Mouse (Mus musculus) MEL (cell line): Measurements from ENCODE around the gene Adamts7. TPM values are rescaled to one million over a fixed set of nuclear protein-coding genes. Genes with fewer than 3 reads are reported as not detected.

ENCODE experiments used
- DNase-seq: peaks from one replicate; pipeline ENCODE4 v3.0.0; 2011; ENCODE audit warnings: low read depth, low spot score
- H3K27ac ChIP-seq: 2 replicates; pipeline ENCODE4 v1.5.1; 2012; ENCODE audit warnings: low read depth, mild to moderate bottlenecking, control low read depth, low read length, moderate library complexity; ENCODE audit not compliant: control insufficient read depth
- H3K27me3 ChIP-seq, 2 experiments: fragments of 150-350 bp in 1 of 2; sonication (generic) in 1 of 2; 2 replicates each; pipeline ENCODE4 v1.6.1; 2012; ENCODE audit warnings: low read length in 2 of 2, mild to moderate bottlenecking in 2 of 2, improper control_type of control experiment in 1 of 2, moderate library complexity in 1 of 2; ENCODE audit not compliant: insufficient read depth in 2 of 2, control insufficient read depth in 1 of 2
- H3K36me3 ChIP-seq, 2 experiments: 2 replicates each; pipeline ENCODE4 v1.6.1; 2012 to 2014; ENCODE audit warnings: low read length in 2 of 2, improper control_type of control experiment in 1 of 2, inconsistent platforms in 1 of 2, mild to moderate bottlenecking in 1 of 2; ENCODE audit not compliant: insufficient read depth in 2 of 2, control insufficient read depth in 1 of 2
- H3K4me1 ChIP-seq, 2 experiments: fragments of 150-350 bp in 1 of 2; sonication (generic) in 1 of 2; 2 replicates each; pipeline ENCODE4 v1.6.1; 2012; ENCODE audit warnings: low read length in 2 of 2, improper control_type of control experiment in 1 of 2, mild to moderate bottlenecking in 1 of 2; ENCODE audit not compliant: insufficient read depth in 2 of 2, control insufficient read depth in 1 of 2
- H3K4me3 ChIP-seq, 2 experiments: fragments of 150-350 bp in 1 of 2; sonication (generic) in 1 of 2; 2 replicates each; pipeline ENCODE4 v1.5.1; 2012; ENCODE audit warnings: low read depth in 2 of 2, low read length in 2 of 2, mild to moderate bottlenecking in 2 of 2, moderate library complexity in 2 of 2, control low read depth in 1 of 2, improper control_type of control experiment in 1 of 2; ENCODE audit not compliant: control insufficient read depth in 1 of 2, insufficient read depth in 1 of 2
- H3K79me2 ChIP-seq: 2 replicates; pipeline ENCODE4 v1.6.1; 2012; ENCODE audit warnings: mild to moderate bottlenecking, low read length, moderate library complexity; ENCODE audit not compliant: control insufficient read depth, poor library complexity, insufficient read depth
- H3K9ac ChIP-seq: 2 replicates; pipeline ENCODE4 v1.6.1; 2012; ENCODE audit warnings: low read depth, mild to moderate bottlenecking, control low read depth, low read length, moderate library complexity; ENCODE audit not compliant: control insufficient read depth, poor library complexity, severe bottlenecking
- H3K9me3 ChIP-seq: fragments of 150-350 bp; sonication (generic); replicated peaks from 2 replicates; pipeline ENCODE4 v1.6.1; 2012; ENCODE audit warnings: mild to moderate bottlenecking, low read length, improper control_type of control experiment, moderate library complexity; ENCODE audit not compliant: insufficient read depth
- BHLHE40 ChIP-seq: IDR thresholded peaks from 2 replicates; pipeline ENCODE4 v1.6.1; 2012; ENCODE audit warnings: low read depth, mild to moderate bottlenecking, inconsistent platforms, low read length, improper control_type of control experiment, borderline replicate concordance
- CHD1 ChIP-seq: IDR thresholded peaks from 2 replicates; pipeline ENCODE4 v1.6.1; 2012; ENCODE audit warnings: low read depth, mild to moderate bottlenecking, inconsistent platforms, low read length, improper control_type of control experiment
- CHD2 ChIP-seq: IDR thresholded peaks from 2 replicates; pipeline ENCODE4 v1.6.1; 2011; ENCODE audit warnings: low read length, improper control_type of control experiment
- EP300 ChIP-seq, 2 experiments: IDR thresholded peaks; 2 replicates each; pipeline ENCODE4 v1.6.1; 2011; ENCODE audit warnings: improper control_type of control experiment in 2 of 2, low read length in 2 of 2, low read depth in 1 of 2, mild to moderate bottlenecking in 1 of 2
- ETS1 ChIP-seq: IDR thresholded peaks from 2 replicates; pipeline ENCODE4 v1.6.1; 2012; ENCODE audit warnings: low read depth, mild to moderate bottlenecking, inconsistent platforms, low read length, improper control_type of control experiment, moderate library complexity
- MAFK ChIP-seq: IDR thresholded peaks from 2 replicates; pipeline ENCODE4 v1.6.1; 2011; ENCODE audit warnings: low read depth, mild to moderate bottlenecking, low read length, improper control_type of control experiment, borderline replicate concordance
- MEF2A ChIP-seq: IDR thresholded peaks from 2 replicates; pipeline ENCODE4 v1.6.1; 2014; ENCODE audit warnings: low read depth, mild to moderate bottlenecking, inconsistent platforms, low read length, improper control_type of control experiment; ENCODE audit not compliant: poor library complexity, insufficient replicate concordance, severe bottlenecking; ENCODE audit errors: extremely low read depth
- MXI1 ChIP-seq: IDR thresholded peaks from 2 replicates; pipeline ENCODE4 v1.6.1; 2011; ENCODE audit warnings: mild to moderate bottlenecking, low read depth, low read length, improper control_type of control experiment
- MYC ChIP-seq: IDR thresholded peaks from 2 replicates; pipeline ENCODE4 v1.6.1; 2011; ENCODE audit warnings: low read depth, mild to moderate bottlenecking, low read length, improper control_type of control experiment, moderate library complexity
- NELFE ChIP-seq: IDR thresholded peaks from 2 replicates; pipeline ENCODE4 v1.6.1; 2011; ENCODE audit warnings: low read depth, low read length, improper control_type of control experiment
- POLR2A ChIP-seq, 2 experiments: IDR thresholded peaks; 2 replicates each; pipeline ENCODE4 v1.6.1; 2011 to 2012; ENCODE audit warnings: low read length in 2 of 2, mild to moderate bottlenecking in 2 of 2, control low read depth in 1 of 2, improper control_type of control experiment in 1 of 2, low read depth in 1 of 2, moderate library complexity in 1 of 2; ENCODE audit not compliant: control insufficient read depth in 1 of 2, insufficient read depth in 1 of 2, poor library complexity in 1 of 2
- SIN3A ChIP-seq: IDR thresholded peaks from 2 replicates; pipeline ENCODE4 v1.6.1; 2012; ENCODE audit warnings: low read length, improper control_type of control experiment, inconsistent platforms
- USF2 ChIP-seq, 2 experiments: IDR thresholded peaks; 2 replicates each; pipeline ENCODE4 v1.6.1; 2011 to 2012; ENCODE audit warnings: improper control_type of control experiment in 2 of 2, low read length in 2 of 2, borderline replicate concordance in 1 of 2, inconsistent platforms in 1 of 2, low read depth in 1 of 2, mild to moderate bottlenecking in 1 of 2; ENCODE audit not compliant: insufficient read depth in 1 of 2
- ZC3H11A ChIP-seq: IDR thresholded peaks from 2 replicates; pipeline ENCODE4 v1.6.1; 2012; ENCODE audit warnings: low read depth, mild to moderate bottlenecking, inconsistent platforms, low read length, improper control_type of control experiment
- ZMIZ1 ChIP-seq: IDR thresholded peaks from 2 replicates; pipeline ENCODE4 v1.6.1; 2012; ENCODE audit warnings: low read depth, mild to moderate bottlenecking, inconsistent platforms, low read length, improper control_type of control experiment, moderate library complexity
- ZNF384 ChIP-seq: IDR thresholded peaks from 2 replicates; pipeline ENCODE4 v1.6.1; 2012; ENCODE audit warnings: low read depth, mild to moderate bottlenecking, inconsistent platforms, low read length, improper control_type of control experiment
- polyA plus RNA-seq, 2 experiments: library from polyadenylated mRNA; stranded (reverse) in 1 of 2; unstranded in 1 of 2; fragments of >175 nt in 1 of 2; fragments of >200 nt in 1 of 2; gene quantifications; 2 replicates each; pipeline versions ENCODE4 v1.2.1 to v1.2.4; 2012; ENCODE audit warnings: low replicate concordance in 2 of 2, low read depth in 1 of 2; ENCODE audit not compliant: insufficient read length in 2 of 2, insufficient read depth in 1 of 2, missing spikeins in 1 of 2
- total RNA-seq: library from RNA; depleted of rRNA; stranded (reverse); fragments of 300-350 nt; gene quantifications from 2 replicates; pipeline ENCODE4 v1.2.3, GENCODE M21; 2012

Adamts7 gene
- total and polyA plus RNA-seq, 3 experiments, result 0.03 TPM; not detected in 2

DNA sequence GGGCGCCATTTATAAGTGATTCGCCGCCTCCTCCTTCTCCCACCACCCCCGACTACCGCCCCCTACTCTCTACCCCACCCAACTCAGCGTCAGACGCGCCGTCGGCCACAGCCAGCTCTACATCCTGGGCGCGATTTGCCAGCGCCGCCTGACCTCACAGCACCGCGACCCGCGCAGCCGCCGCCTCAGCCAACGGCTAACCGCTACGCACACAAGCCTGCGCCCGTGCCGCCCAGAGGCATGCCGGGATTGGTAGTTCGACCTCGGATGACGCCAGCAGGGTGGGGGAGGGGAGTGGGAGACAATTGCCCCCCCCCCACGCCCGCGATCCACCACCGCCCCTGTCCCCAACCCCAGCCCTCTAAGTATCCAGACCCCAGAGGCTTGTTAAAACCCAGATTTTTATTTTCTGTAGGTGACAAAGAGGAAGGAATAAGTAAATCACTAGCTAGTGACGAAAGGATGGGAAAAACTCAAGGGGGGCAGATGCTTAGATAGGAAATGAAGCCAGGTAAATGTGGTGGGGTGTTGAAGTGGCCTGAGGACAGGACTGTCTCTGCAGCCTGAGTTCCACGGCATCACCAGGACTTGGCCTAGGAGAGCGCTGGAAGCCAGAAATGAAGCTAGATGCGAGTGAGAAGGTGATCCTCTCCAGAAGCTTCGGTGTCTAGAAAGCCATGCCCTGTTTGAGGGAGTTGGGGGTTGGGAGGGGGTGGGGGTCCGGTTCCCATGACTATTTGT is 48.1 kb upstream of the Adamts7 start, which contains the start of gene Morf4l1 (continued):
- peak; percentile 23; the same call in 1 of the 2 replicates for TF ChIP-seq ZC3H11A
- TF ChIP-seq MAFK, result no peak
- peak; percentile 26; the same call in 1 of the 2 replicates for TF ChIP-seq ETS1
- TF ChIP-seq MXI1, result peak; percentile 61; the same call in 1 of the 2 replicates
- peak; percentile 36 for TF ChIP-seq NELFE
- TF ChIP-seq EP300 (IDR thresholded peaks at IDR 0.05; ENCODE audit: low read depth in 1 of 2, low read length in 2 of 2), result peak in 1 of 2 experiments; percentile 37; a peak in 1 of 4 replicates
- no peak for TF ChIP-seq CHD1
- TF ChIP-seq, all 39 proteins: peak for 17

DNA sequence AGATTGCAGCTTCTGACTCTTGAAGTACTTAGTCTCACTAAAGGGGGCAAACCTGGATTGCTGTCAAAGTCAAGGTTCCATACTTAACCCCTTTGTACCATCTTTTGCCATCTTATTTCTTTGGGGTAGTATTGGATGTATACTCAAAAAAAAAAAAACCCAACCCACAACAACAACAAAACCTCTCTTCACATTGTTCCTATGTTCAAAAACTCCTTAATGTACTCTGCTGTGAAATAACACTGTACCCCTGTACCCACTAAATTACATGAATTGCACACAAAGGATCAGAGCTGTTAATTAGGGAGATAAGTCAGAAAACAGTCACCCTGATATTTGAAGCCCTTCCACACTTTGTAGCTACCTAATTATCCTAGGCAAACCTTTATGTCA is 47.6 kb upstream of the Adamts7 start:
- no peak for TF ChIP-seq ZMIZ1
- TF ChIP-seq NELFE, result no peak
- TF ChIP-seq ETS1, result no peak
- no peak for TF ChIP-seq BHLHE40
- TF ChIP-seq SIN3A, result no peak
- TF ChIP-seq CHD2, result no peak
- peak; percentile 71 for TF ChIP-seq ZNF384
- no peak for TF ChIP-seq MYC
- TF ChIP-seq POLR2A (IDR thresholded peaks at IDR 0.05; ENCODE audit: control insufficient read depth in 1 of 2, insufficient read depth in 1 of 2, low read depth in 1 of 2, low read length in 2 of 2, poor library complexity in 1 of 2), result no peak
- DNase-seq, result no peak

GRCm38 (mm10) chr9:90117234-90117633 is 45.6 kb upstream of the Adamts7 start:
- no peak overlapping the region for H3K27ac ChIP-seq
- H3K79me2 ChIP-seq, result peaks cover 22% of the 10 kb centered on the region
- TF ChIP-seq ZMIZ1 (no peak), NELFE (no peak), MEF2A (no peak), MAFK (peak; percentile 73; the same call in 1 of the 2 replicates), USF2 (IDR thresholded peaks at IDR 0.05; ENCODE audit: borderline replicate concordance in 1 of 2, insufficient read depth in 1 of 2, low read depth in 1 of 2, low read length in 2 of 2) (no peak)
- H3K9me3 ChIP-seq, result no peaks in the 10 kb centered on the region
- H3K4me1 ChIP-seq, result peaks cover 0 to 3% of the 10 kb centered on the region in 2 experiments; a peak in 3 of 4 replicates
- H3K36me3 ChIP-seq, result peaks cover 0 to 11% of the 10 kb centered on the region in 2 experiments; a peak in 2 of 4 replicates
- DNase-seq, result peak; percentile 36
- H3K9ac ChIP-seq, result no peak overlapping the region
- H3K27me3 ChIP-seq, result no peaks in the 10 kb centered on the region
- no peak overlapping the region for H3K4me3 ChIP-seq

More for the DNA sequence above, 47.6 kb upstream of the Adamts7 start:
- H3K4me1 ChIP-seq, result peaks cover 6% of the 10 kb centered on the region in 2 experiments; a peak in 3 of 4 replicates
- H3K4me3 ChIP-seq, result peak overlapping the region; percentile 62 to 89
- no peak overlapping the region for H3K27ac ChIP-seq
- no peaks in the 10 kb centered on the region for H3K27me3 ChIP-seq
- peaks cover 40% of the 10 kb centered on the region for H3K79me2 ChIP-seq
- peak overlapping the region; percentile 64 for H3K9ac ChIP-seq
- peaks cover 0 to 25% of the 10 kb centered on the region in 2 experiments; a peak in 2 of 4 replicates for H3K36me3 ChIP-seq
- no peaks in the 10 kb centered on the region for H3K9me3 ChIP-seq
